Mouse (Mus musculus) stomach, postnatal 0 days (tissue): ENCODE measurements at regions not wholly inside any gene's neighbourhood (a gene's known extent, or its start where the extent isn't known, plus 50 kb on each side); places are given as distances from the start of the nearest gene placed in this dataset.

Source experiments
- CTCF ChIP-seq: IDR thresholded peaks from 2 replicates; pipeline ENCODE4 v1.5.1; 2016; ENCODE audit warnings: antibody characterized with exemption, low read depth, mild to moderate bottlenecking, moderate library complexity
- EP300 ChIP-seq: optimal IDR thresholded peaks from 2 replicates; pipeline ENCODE3; 2016; ENCODE audit warnings: antibody characterized with exemption

DNA sequence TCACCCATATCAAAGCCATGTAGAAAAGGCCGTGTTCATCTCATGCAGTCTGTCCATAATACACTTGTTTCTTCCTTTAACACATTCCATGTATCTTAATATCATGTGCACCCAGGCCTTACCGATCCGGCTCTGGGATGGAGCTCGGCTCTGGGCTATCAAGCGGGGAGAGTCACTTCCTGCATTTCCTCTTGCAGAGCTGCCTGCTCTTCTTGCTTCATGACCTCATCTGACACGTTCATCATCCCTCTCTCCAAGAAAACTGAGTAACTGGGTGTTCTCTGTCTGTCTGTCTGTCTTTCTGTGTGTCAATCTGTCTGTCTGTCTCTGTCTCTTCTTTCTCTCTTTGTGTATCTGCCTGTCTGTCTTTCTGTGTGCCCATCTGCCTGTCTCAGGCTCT lies 133.7 kb upstream of the Sulf2 start:
- TF ChIP-seq CTCF (no peak), EP300 (no peak)
